Mouse (Mus musculus) neural tube, embryonic 13.5 days (tissue): ENCODE measurements at regions not wholly inside any gene's neighbourhood (a gene's known extent, or its start where the extent isn't known, plus 50 kb on each side); places are given as distances from the start of the nearest gene placed in this dataset.

Experiments used
- ATAC-seq: fragments of 200-750 bp; cut with Nextera tagmentation; 2 replicates; pipeline ENCODE4 v1.8.0; 2017; ENCODE audit warnings: low read depth, mild to moderate bottlenecking, moderate TSS enrichment, moderate library complexity
- H3K27ac ChIP-seq: fragments of 300-500 bp; sonication (generic); replicated peaks from 2 replicates; pipeline ENCODE4 v1.5.1; 2015; ENCODE audit warnings: moderate library complexity, mild to moderate bottlenecking, inconsistent platforms
- H3K27me3 ChIP-seq: fragments of 300-500 bp; sonication (generic); 2 replicates; pipeline ENCODE4 v1.6.1; 2015; ENCODE audit warnings: mild to moderate bottlenecking, inconsistent platforms
- H3K36me3 ChIP-seq: fragments of 300-500 bp; sonication (generic); 2 replicates; pipeline ENCODE4 v1.6.1; 2015; ENCODE audit warnings: mild to moderate bottlenecking, inconsistent platforms
- H3K4me1 ChIP-seq: fragments of 300-500 bp; sonication (generic); replicated peaks from 2 replicates; pipeline ENCODE4 v1.6.1; 2015; ENCODE audit warnings: inconsistent platforms
- H3K4me2 ChIP-seq: fragments of 300-500 bp; sonication (generic); 2 replicates; pipeline ENCODE4 v1.6.1; 2015; ENCODE audit warnings: inconsistent platforms, mild to moderate bottlenecking, moderate library complexity
- H3K4me3 ChIP-seq: fragments of 300-500 bp; sonication (generic); 2 replicates; pipeline ENCODE4 v1.5.1; 2015; ENCODE audit warnings: mild to moderate bottlenecking, inconsistent platforms
- H3K9ac ChIP-seq: fragments of 300-500 bp; sonication (generic); 2 replicates; pipeline ENCODE4 v1.6.1; 2015; ENCODE audit warnings: moderate library complexity, mild to moderate bottlenecking, inconsistent platforms
- H3K9me3 ChIP-seq: fragments of 300-500 bp; sonication (generic); 2 replicates; pipeline ENCODE4 v1.6.1; 2016; ENCODE audit warnings: inconsistent platforms
- WGBS: fragments of 180-500 bp; shearing (Covaris S2); methylation state at CpG from one replicate; pipeline ENCODE4 v1.1.7; 2015; 5-methylcytosine and 5-hydroxymethylcytosine counted together

DNA sequence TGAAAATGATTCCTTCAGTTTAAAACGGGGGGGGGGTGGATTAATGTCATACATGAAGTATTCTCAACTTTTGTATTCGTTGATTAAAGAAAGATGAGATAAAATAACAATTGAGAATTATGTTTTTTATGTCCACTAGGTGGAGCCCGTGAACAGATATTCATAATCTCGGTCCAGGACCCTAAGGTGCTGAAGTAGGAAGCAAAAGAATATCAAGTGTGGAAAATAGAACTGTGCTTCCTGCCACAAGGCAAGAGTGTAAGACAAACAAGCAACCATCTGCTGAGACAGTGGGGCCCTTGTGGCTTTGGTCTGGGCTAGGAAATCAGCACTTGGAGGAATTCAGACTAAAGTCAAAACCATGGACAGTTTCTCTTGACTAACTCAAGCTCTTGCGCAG lies 50.9 kb upstream of the Kap start:
- H3K9ac ChIP-seq: no peak overlapping the region
- no peaks in the 10 kb centered on the region for H3K9me3 ChIP-seq
- WGBS: 35% methylated on average over 5 of the region's 5 CpGs
- no peaks in the 10 kb centered on the region for H3K4me1 ChIP-seq
- H3K27me3 ChIP-seq: no peaks in the 10 kb centered on the region
- H3K4me2 ChIP-seq: no peak overlapping the region
- no peak overlapping the region for H3K27ac ChIP-seq
- ATAC-seq: no peak
- no peak overlapping the region for H3K4me3 ChIP-seq
- no peaks in the 10 kb centered on the region for H3K36me3 ChIP-seq

DNA sequence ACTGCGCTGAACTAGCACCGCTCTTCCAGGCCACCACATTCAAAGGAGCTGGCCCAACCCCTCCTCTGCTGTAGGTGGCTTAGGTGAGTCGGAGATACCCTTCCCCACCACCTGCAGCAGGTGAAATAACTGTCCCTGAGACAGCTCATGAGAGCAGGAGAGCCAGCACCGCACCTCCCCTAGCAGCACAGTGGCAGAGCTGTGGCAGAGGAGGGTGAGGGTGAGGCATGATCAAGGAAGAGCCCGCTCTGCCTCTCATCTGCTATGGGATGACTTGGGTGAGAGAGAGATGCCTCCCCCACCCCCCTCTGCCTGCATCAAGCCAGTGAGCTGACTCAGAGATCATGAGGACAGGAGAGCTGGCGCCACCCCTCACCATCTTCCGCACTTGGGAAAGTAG lies 81.1 kb upstream of the Kap start:
- no peak overlapping the region for H3K4me3 ChIP-seq
- no peaks in the 10 kb centered on the region for H3K27me3 ChIP-seq
- H3K4me2 ChIP-seq: no peak overlapping the region
- H3K9ac ChIP-seq: no peak overlapping the region
- no peak for ATAC-seq
- H3K4me1 ChIP-seq: no peaks in the 10 kb centered on the region
- 93% methylated on average over 7 of the region's 7 CpGs for WGBS
- no peak overlapping the region for H3K27ac ChIP-seq
- no peaks in the 10 kb centered on the region for H3K36me3 ChIP-seq
- no peaks in the 10 kb centered on the region for H3K9me3 ChIP-seq

DNA sequence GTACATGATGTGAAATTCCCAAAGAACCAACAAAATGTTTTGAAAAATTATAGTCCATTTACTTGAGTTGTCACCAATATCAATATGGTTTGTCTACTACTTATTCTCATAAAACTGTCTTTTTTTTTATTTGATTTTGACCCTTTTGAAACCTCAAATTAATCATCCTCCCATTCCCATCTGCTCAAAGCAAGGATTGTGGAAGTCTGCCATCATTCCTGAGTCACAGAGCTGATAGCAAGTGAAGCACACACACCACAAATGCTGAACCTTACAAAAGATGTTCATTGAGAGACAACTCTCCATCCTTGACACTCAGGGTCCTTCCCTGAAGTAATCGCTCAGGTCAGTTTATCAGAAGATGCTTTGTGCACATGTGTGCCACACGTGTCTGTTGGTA lies 82.1 kb upstream of the Kap start:
- Histone ChIP-seq H3K27ac (no peak overlapping the region), H3K27me3 (no peaks in the 10 kb centered on the region), H3K4me2 (no peak overlapping the region), H3K36me3 (no peaks in the 10 kb centered on the region), H3K4me1 (no peaks in the 10 kb centered on the region), H3K9me3 (no peaks in the 10 kb centered on the region), H3K4me3 (no peak overlapping the region), H3K9ac (no peak overlapping the region)
- ATAC-seq: no peak
- WGBS: 89% methylated on average over 2 of the region's 2 CpGs

DNA sequence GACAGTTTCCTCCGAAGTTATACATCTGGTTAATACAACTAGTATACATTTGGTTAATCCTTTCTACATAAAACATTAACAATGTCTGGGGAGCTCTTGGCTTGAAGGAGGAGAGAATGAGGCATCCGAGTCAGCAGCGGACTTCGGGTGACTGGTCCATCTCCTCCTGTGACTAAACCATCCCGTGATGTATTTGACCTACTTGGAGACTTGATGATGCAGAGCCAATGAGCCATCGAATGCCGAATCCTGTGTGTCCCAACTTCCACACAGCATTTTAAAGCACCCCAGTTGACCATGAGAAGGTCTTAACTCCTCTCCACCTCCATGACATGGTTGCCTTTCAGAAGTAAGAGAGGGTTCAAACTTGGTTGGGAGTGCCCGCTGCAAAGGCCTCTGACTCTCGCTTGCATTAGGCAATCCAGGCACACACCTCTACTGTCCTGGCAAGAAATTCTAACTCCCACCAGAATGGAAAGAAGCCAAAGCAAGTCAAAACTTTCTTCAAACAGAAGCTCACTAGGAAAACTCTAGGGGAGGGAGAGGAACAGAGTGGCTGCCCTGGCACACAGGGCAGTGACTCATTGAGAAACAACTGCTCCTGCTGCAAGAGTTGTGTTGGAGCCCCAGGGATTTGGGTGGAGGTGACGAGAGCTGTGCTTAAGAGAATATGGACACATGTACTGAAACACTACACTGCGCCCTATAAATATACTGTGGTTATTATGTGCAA lies 75.4 kb upstream of the Etv6 start:
- Histone ChIP-seq H3K27me3 (no peaks in the 10 kb centered on the region), H3K4me1 (no peaks in the 10 kb centered on the region), H3K27ac (no peak overlapping the region), H3K9me3 (no peaks in the 10 kb centered on the region), H3K36me3 (no peaks in the 10 kb centered on the region), H3K4me3 (no peak overlapping the region), H3K4me2 (no peak overlapping the region), H3K9ac (no peak overlapping the region)
- WGBS: 84% methylated on average over 11 of the region's 11 CpGs
- peak; percentile 32; the same call in 1 of the 2 replicates for ATAC-seq

DNA sequence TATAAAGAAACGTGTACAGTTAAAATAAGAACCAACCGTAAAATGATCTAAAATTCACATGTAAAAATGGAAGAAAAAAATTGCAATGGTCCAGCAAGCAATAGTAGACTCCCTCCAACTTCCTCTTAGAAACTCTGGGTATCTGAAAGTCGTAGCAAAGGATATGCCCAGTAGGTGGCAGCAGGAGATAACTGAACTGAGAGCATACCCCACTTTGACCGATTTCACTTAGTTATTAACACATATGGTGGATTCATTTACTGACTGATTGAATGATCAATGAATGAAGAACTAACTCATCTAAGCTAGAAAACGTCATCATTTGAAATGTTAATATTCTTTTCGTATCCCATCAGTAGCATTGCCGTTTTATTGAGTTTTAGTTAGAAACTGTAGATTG lies 74.8 kb upstream of the Etv6 start:
- H3K4me3 ChIP-seq: no peak overlapping the region
- H3K4me2 ChIP-seq: no peak overlapping the region
- no peaks in the 10 kb centered on the region for H3K9me3 ChIP-seq
- no peaks in the 10 kb centered on the region for H3K27me3 ChIP-seq
- WGBS: 26% methylated on average over 7 of the region's 7 CpGs
- ATAC-seq: peak; percentile 65; the same call in 1 of the 2 replicates
- H3K9ac ChIP-seq: no peak overlapping the region
- no peaks in the 10 kb centered on the region for H3K4me1 ChIP-seq
- H3K27ac ChIP-seq: no peak overlapping the region
- H3K36me3 ChIP-seq: no peaks in the 10 kb centered on the region

DNA sequence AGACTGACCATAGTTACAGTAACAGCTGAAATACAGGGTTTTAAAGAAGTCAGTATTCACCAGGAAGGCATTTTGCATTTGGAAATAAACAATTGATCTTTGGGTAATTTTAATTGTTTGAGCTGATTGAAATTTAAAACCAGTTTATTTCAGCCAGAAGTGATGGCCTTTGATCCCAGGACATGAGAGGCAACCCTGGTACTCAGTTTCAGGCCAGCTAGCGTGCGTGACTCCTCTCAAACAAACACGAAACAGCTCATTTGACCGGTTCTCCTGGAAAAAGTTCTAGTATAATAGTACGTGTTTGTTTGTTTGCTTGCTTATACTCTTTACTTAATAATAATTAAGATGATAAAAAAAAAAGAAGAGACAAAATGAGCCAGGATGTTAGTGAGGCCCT lies 72.9 kb upstream of the Etv6 start:
- no peak overlapping the region for H3K4me2 ChIP-seq
- H3K27me3 ChIP-seq: no peaks in the 10 kb centered on the region
- no peak overlapping the region for H3K9ac ChIP-seq
- no peaks in the 10 kb centered on the region for H3K4me1 ChIP-seq
- ATAC-seq: no peak
- H3K27ac ChIP-seq: no peak overlapping the region
- no peaks in the 10 kb centered on the region for H3K36me3 ChIP-seq
- WGBS: 79% methylated on average over 5 of the region's 5 CpGs
- H3K9me3 ChIP-seq: no peaks in the 10 kb centered on the region
- no peak overlapping the region for H3K4me3 ChIP-seq

DNA sequence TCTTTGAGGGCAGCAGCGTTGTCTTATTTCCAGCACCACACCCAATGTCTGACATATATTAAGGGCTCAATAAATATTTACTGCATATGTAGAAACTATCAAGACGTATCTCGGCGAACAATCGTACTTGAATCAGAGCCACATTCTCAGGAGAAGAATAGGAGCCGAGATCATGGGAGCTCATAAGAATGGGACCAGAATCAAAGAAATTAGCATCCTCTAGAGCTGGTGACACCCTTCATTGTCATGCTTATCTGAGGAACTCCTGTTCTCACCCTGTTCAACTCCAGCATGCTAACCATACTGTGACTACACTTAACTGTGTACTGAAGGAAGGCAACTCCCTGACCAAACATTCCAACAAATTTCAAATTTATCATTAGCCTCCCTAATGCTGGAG lies 72.2 kb upstream of the Etv6 start:
- H3K36me3 ChIP-seq: no peaks in the 10 kb centered on the region
- WGBS: 74% methylated on average over 6 of the region's 6 CpGs
- H3K27ac ChIP-seq: no peak overlapping the region
- H3K4me3 ChIP-seq: no peak overlapping the region
- no peaks in the 10 kb centered on the region for H3K9me3 ChIP-seq
- no peak for ATAC-seq
- no peak overlapping the region for H3K4me2 ChIP-seq
- H3K4me1 ChIP-seq: no peaks in the 10 kb centered on the region
- no peak overlapping the region for H3K9ac ChIP-seq
- no peaks in the 10 kb centered on the region for H3K27me3 ChIP-seq

DNA sequence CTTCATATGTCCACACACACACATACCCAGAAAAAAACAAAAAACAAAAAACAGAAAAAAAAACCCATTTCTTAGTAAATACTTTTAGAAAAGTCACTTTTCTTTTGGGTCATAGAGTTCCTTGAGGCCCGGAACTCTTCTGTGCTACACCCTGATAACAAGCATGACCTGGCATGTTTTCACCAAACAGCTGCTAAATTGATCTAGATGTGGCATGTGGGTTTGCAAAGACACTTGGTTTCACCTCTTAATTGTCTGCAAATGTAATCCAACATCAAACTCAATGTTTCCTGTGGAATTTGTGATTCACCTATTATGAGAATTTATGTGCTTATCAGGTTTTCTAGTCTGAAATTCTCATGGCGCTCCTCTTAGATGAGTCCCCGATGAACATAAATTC lies 68.2 kb upstream of the Etv6 start:
- H3K36me3 ChIP-seq: no peaks in the 10 kb centered on the region
- no peak for ATAC-seq
- H3K4me2 ChIP-seq: no peak overlapping the region
- 86% methylated on average over 3 of the region's 3 CpGs for WGBS
- H3K4me1 ChIP-seq: no peaks in the 10 kb centered on the region
- H3K27ac ChIP-seq: no peak overlapping the region
- H3K9me3 ChIP-seq: no peaks in the 10 kb centered on the region
- no peaks in the 10 kb centered on the region for H3K27me3 ChIP-seq
- H3K4me3 ChIP-seq: no peak overlapping the region
- H3K9ac ChIP-seq: no peak overlapping the region

DNA sequence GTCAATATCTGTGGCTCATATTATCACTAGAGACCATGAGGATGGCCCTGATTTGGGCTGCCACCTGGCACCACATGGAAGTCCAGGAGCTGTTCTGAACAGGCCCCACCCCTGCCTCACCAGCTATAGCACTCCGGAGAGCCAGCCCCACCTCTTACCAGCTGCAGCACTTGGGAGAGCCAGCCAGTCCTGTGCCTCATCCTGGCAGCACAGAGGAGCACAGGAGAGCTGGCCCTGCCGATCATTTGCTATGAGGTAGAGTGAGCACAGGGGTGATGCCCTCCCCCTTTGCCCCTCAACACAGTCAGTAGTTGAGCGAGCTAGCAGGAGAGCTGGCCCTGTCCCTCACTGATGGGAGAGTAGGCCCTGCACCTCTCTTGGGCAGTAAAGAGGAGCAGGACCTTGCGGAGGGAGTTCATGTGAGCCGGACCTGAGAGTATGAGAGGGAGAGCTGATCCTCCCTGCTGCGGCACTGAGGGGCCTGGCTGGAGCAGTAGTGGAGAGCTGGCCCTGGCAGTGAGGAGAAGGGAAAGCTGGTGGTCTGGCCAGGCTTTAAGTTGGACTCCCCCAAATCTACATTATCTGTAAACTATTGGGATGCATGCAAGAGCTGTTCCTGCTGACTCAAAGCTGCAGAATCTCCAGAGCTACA lies 63.3 kb upstream of the Etv6 start:
- Histone ChIP-seq H3K36me3 (no peaks in the 10 kb centered on the region), H3K27ac (no peak overlapping the region), H3K9me3 (no peaks in the 10 kb centered on the region), H3K27me3 (no peaks in the 10 kb centered on the region), H3K4me2 (no peak overlapping the region), H3K4me3 (no peak overlapping the region), H3K4me1 (peaks cover 8% of the 10 kb centered on the region), H3K9ac (no peak overlapping the region)
- WGBS: 73% methylated on average over 6 of the region's 6 CpGs
- ATAC-seq: no peak

DNA sequence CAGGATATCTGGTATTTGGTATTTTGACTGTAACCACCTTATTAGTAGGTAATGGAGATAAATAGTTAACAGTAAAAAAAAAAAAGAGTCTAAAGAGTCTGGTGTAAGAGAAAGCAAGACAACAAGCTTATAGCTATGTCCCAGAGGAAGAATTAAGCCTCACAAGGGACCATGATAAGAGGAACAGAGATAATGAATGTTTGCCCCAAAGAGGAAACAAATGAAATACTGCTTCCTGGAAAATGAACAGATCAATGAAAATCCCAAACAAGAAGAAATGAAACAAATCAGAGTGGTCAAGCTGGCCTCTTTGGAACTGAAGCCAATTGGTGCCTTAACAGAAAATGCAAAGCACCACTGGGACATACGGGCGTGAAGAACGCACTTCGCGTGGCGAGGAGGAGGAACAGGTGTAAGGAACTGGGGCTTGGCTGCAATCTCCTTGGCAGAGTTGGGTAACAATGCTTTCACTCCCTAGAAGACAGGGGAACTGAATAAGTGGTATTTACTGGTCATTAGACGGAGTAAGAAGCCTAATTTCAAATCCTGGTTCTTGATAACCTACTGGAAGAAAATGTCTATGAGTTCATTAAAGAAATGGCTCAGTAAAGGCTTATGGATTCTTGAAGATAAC lies 62.2 kb upstream of the Etv6 start:
- no peak for ATAC-seq
- Histone ChIP-seq H3K4me3 (no peak overlapping the region), H3K36me3 (no peaks in the 10 kb centered on the region), H3K4me2 (no peak overlapping the region), H3K27ac (no peak overlapping the region), H3K9me3 (no peaks in the 10 kb centered on the region), H3K4me1 (peaks cover 10% of the 10 kb centered on the region), H3K27me3 (no peaks in the 10 kb centered on the region), H3K9ac (no peak overlapping the region)
- WGBS: 91% methylated on average over 7 of the region's 7 CpGs

DNA sequence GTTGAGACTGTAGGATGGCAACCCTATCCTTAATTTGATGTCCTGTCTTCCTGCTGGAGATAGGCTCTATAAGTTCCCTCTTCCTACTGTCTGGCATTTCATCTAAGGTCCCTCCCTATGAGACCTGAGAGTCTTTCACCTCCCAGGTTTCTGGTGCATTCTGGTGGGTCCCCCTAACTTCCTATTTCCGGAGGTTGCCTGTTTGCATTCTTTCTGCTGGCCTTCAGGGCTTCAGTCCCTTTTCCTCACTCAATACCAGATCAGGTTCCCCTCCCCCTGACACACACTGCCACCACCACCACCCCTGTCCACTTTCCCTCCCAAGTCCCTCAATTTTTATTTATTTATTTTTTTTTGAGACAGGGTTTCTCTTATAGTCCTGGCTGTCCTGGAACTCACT lies 59.5 kb upstream of the Etv6 start:
- Histone ChIP-seq H3K27ac (no peak overlapping the region), H3K36me3 (no peaks in the 10 kb centered on the region), H3K4me2 (no peak overlapping the region), H3K4me3 (no peak overlapping the region), H3K27me3 (no peaks in the 10 kb centered on the region), H3K4me1 (peaks cover 10% of the 10 kb centered on the region), H3K9me3 (peaks cover 4% of the 10 kb centered on the region; the same call in 1 of the 2 replicates), H3K9ac (no peak overlapping the region)
- no peak for ATAC-seq
- 87% methylated on average over 1 of the region's 1 CpGs for whole genome bisulfite sequencing

DNA sequence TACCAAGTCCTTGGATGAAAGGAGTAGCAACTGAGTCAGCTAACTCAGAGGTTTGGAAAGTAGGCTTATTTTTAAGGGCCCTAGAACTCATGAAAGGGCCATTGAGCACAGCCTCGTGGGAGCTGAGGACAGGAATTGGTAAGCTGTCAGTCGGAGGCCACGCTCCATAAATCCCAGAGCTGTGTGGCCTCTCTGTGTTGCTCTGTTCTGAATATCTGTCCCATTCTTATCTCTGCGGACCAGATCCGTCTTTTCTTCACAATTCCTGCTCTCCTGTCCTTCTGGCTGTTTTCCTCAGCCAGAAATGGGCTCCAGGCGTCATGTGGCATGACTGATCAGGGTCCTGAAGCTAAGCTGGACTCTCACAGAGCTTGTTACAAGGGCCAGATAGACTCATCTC lies 58.6 kb upstream of the Etv6 start:
- Histone ChIP-seq H3K9ac (no peak overlapping the region), H3K27me3 (no peaks in the 10 kb centered on the region), H3K9me3 (peaks cover 5% of the 10 kb centered on the region; the same call in 1 of the 2 replicates), H3K4me3 (no peak overlapping the region), H3K4me1 (peaks cover 10% of the 10 kb centered on the region), H3K4me2 (no peak overlapping the region), H3K27ac (0 out of 2 replicates have a peak overlapping the region, but pooled peaks have one; percentile 30), H3K36me3 (no peaks in the 10 kb centered on the region)
- peak; percentile 56; the same call in 1 of the 2 replicates for ATAC-seq
- WGBS: 33% methylated on average over 6 of the region's 6 CpGs
